Mouse (Mus musculus): Measurements from ENCODE around the gene Ubac2.
A peak's percentile ranks its signal among the peaks of the same experiment; 100 is the strongest.
"Not testable (repeated sequence)": the region's sequence is repeated elsewhere in the genome, so short reads cannot be mapped to it uniquely, and the experiment has no call there.

Gene Ubac2

GRCm38 (mm10) chr14:121878176-121878858 is at the start of gene Ubac2:
Ubac2 (plus strand) TSS chr14:121878620.
- peak; percentile 98 for DNase-seq (ENCODE audit: low spot score)

GRCm38 (mm10) chr14:121829816-121830442 is 48.5 kb upstream of the Ubac2 start:
- no peak for DNase-seq (ENCODE audit: low spot score)

GRCm38 (mm10) chr14:121833001-121833520 is 45.4 kb upstream of the Ubac2 start:
- DNase-seq (ENCODE audit: low spot score) = no peak

- DNase-seq (ENCODE audit: low spot score) = no peak
Observed at GRCm38 (mm10) chr14:121838161-121838560, 40.3 kb upstream of the Ubac2 start.

GRCm38 (mm10) chr14:121840217-121840616 is 38.2 kb upstream of the Ubac2 start:
- no peak for DNase-seq (ENCODE audit: low spot score)

- no peak for DNase-seq (ENCODE audit: low spot score)
Observed at GRCm38 (mm10) chr14:121844486-121844885, 33.9 kb upstream of the Ubac2 start.

- no peak for DNase-seq (ENCODE audit: low spot score)
Observed at GRCm38 (mm10) chr14:121851231-121851630, 27.2 kb upstream of the Ubac2 start.

- no peak for DNase-seq (ENCODE audit: low spot score)
Observed at GRCm38 (mm10) chr14:121852531-121852930, 25.9 kb upstream of the Ubac2 start.

GRCm38 (mm10) chr14:121865162-121865561 is 13.3 kb upstream of the Ubac2 start:
- DNase-seq (ENCODE audit: low spot score) = peak; percentile 84

- DNase-seq (ENCODE audit: low spot score) = no peak
Observed at GRCm38 (mm10) chr14:121866574-121866973, 11.8 kb upstream of the Ubac2 start.

- DNase-seq (ENCODE audit: low spot score) = no peak
Observed at GRCm38 (mm10) chr14:121869111-121869510, 9.3 kb upstream of the Ubac2 start.

- DNase-seq (ENCODE audit: low spot score) = no peak
Observed at GRCm38 (mm10) chr14:121872760-121873159, 5.7 kb upstream of the Ubac2 start.

- DNase-seq (ENCODE audit: low spot score) = no peak
Observed at GRCm38 (mm10) chr14:121873172-121873571, 5.2 kb upstream of the Ubac2 start.

GRCm38 (mm10) chr14:121873646-121874045 is 4.8 kb upstream of the Ubac2 start:
- no peak for DNase-seq (ENCODE audit: low spot score)

- DNase-seq (ENCODE audit: low spot score) = not testable (repeated sequence)
Observed at GRCm38 (mm10) chr14:121876190-121876589, 2.2 kb upstream of the Ubac2 start.

GRCm38 (mm10) chr14:121876860-121877259 is 1.6 kb upstream of the Ubac2 start:
- no peak for DNase-seq (ENCODE audit: low spot score)

GRCm38 (mm10) chr14:121877640-121878039 is 780 bp upstream of the Ubac2 start:
- DNase-seq (ENCODE audit: low spot score) = no peak

- DNase-seq (ENCODE audit: low spot score) = no peak
Observed at GRCm38 (mm10) chr14:121878859-121879206, 413 bp downstream of the Ubac2 start.

- peak; percentile 28 for DNase-seq (ENCODE audit: low spot score)
Observed at GRCm38 (mm10) chr14:121879266-121879840, 933 bp downstream of the Ubac2 start.

- DNase-seq (ENCODE audit: low spot score) = no peak
Observed at GRCm38 (mm10) chr14:121881211-121881610, 2.8 kb downstream of the Ubac2 start.

GRCm38 (mm10) chr14:121884150-121884797 is 5.9 kb downstream of the Ubac2 start:
- peak; percentile 23 for DNase-seq (ENCODE audit: low spot score)

- no peak for DNase-seq (ENCODE audit: low spot score)
Observed at GRCm38 (mm10) chr14:121893747-121894146, 15.3 kb downstream of the Ubac2 start.
